Mouse (Mus musculus) liver, embryonic 11.5 days (tissue): ENCODE data around the gene BC055324. TPM values are rescaled to one million over a fixed set of nuclear protein-coding genes. Genes with fewer than 3 reads are reported as not detected.
"Not testable (repeated sequence)": the region's sequence is repeated elsewhere in the genome, so short reads cannot be mapped to it uniquely, and the experiment has no call there.

Experiments used
- ATAC-seq: fragments of 200-750 bp; cut with Nextera tagmentation; replicated peaks from 2 replicates; pipeline ENCODE4 v1.8.0; 2017; ENCODE audit warnings: moderate number of reproducible peaks, mild to moderate bottlenecking, moderate TSS enrichment, moderate library complexity; ENCODE audit not compliant: low FRiP score
- DNase-seq: peaks from one replicate; pipeline ENCODE4 v3.0.0-alpha.2; 2017; ENCODE audit warnings: low spot score
- H3K27ac ChIP-seq: fragments of 300-500 bp; sonication (generic); 2 replicates; pipeline ENCODE4 v1.5.1; 2014; ENCODE audit warnings: mild to moderate bottlenecking, low read depth, low read length, control low read depth
- H3K27me3 ChIP-seq: fragments of 300-500 bp; sonication (generic); replicated peaks from 2 replicates; pipeline ENCODE4 v1.6.1; 2014; ENCODE audit warnings: low read length, mixed read lengths; ENCODE audit not compliant: control insufficient read depth, insufficient read depth
- H3K36me3 ChIP-seq: fragments of 300-500 bp; sonication (generic); 2 replicates; pipeline ENCODE4 v1.6.1; 2014; ENCODE audit warnings: mild to moderate bottlenecking, low read length, moderate library complexity, mixed read lengths; ENCODE audit not compliant: control insufficient read depth, insufficient read depth
- H3K4me1 ChIP-seq: fragments of 300-500 bp; sonication (generic); replicated peaks from 2 replicates; pipeline ENCODE4 v1.6.1; 2014; ENCODE audit warnings: low read length, mixed read lengths; ENCODE audit not compliant: control insufficient read depth, insufficient read depth
- H3K4me2 ChIP-seq: fragments of 300-500 bp; sonication (generic); 2 replicates; pipeline ENCODE4 v1.6.1; 2014; ENCODE audit warnings: mild to moderate bottlenecking, control low read depth, moderate library complexity
- H3K4me3 ChIP-seq: fragments of 300-500 bp; sonication (generic); 2 replicates; pipeline ENCODE4 v1.5.1; 2014; ENCODE audit warnings: low read depth, low read length, control low read depth
- H3K9ac ChIP-seq: fragments of 300-500 bp; sonication (generic); 2 replicates; pipeline ENCODE4 v1.6.1; 2014; ENCODE audit warnings: low read depth, low read length, control low read depth
- H3K9me3 ChIP-seq: fragments of 300-500 bp; sonication (generic); 2 replicates; pipeline ENCODE4 v1.6.1; 2016; ENCODE audit warnings: low read length, inconsistent platforms, mixed read lengths; ENCODE audit not compliant: control insufficient read depth
- whole genome bisulfite sequencing: fragments of 180-500 bp; shearing (Covaris S2); extraction: QIAGEN DNeasy Blood & Tissue Kit; methylation state at CpG from one replicate; pipeline ENCODE4 v1.1.7; 2014; 5-methylcytosine and 5-hydroxymethylcytosine counted together
- polyA plus RNA-seq: library from polyadenylated mRNA; unstranded; fragments of >200 nt; fragmentation: Nextera tagmentation; extraction: Ambion mirVana; gene quantifications from 2 replicates; pipeline ENCODE4 v1.2.1, GENCODE M21; 2014

BC055324 gene
- polyA plus RNA-seq, result 26.0 and 28.2 TPM in 2 replicates

GRCm38 (mm10) chr1:163994721-163995608 is at the start of gene BC055324, which contains the start of gene Mettl18:
Gene BC055324 (minus strand): TSS chr1:163994796.
Gene Mettl18 (plus strand): TSS chr1:163994889.
- Histone ChIP-seq H3K4me2 (peak within 1 kb of the TSS; percentile 87), H3K4me1 (peaks cover 10% of the 10 kb centered on the region), H3K27ac (peak within 1 kb of the TSS; percentile 57; the same call in 1 of the 2 replicates), H3K36me3 (no peaks in the 10 kb centered on the region), H3K9ac (peak within 1 kb of the TSS; percentile 73), H3K4me3 (peak within 1 kb of the TSS; percentile 69), H3K27me3 (no peaks in the 10 kb centered on the region), H3K9me3 (no peaks in the 10 kb centered on the region)
- ATAC-seq (peak; percentile 97), DNase-seq (peak; percentile 90)
- WGBS, result 3% methylated on average over 43 of the region's 43 CpGs

- Histone ChIP-seq H3K27me3 (no peaks in the 10 kb centered on the region), H3K4me1 (no peaks in the 10 kb centered on the region), H3K4me2 (no peak overlapping the region), H3K9ac (no peak overlapping the region), H3K27ac (no peak overlapping the region), H3K4me3 (no peak overlapping the region), H3K36me3 (no peaks in the 10 kb centered on the region), H3K9me3 (no peaks in the 10 kb centered on the region)
- DNase-seq (no peak), ATAC-seq (peak; percentile 34; the same call in 1 of the 2 replicates)
- WGBS, result 54% methylated on average over 3 of the region's 3 CpGs
Measured at GRCm38 (mm10) chr1:164043549-164043948, 49.0 kb upstream of the BC055324 start.

GRCm38 (mm10) chr1:164040385-164041135 is 46.0 kb upstream of the BC055324 start:
- Histone ChIP-seq H3K4me3 (no peak overlapping the region), H3K9ac (no peak overlapping the region), H3K4me1 (no peaks in the 10 kb centered on the region), H3K9me3 (no peaks in the 10 kb centered on the region), H3K27me3 (no peaks in the 10 kb centered on the region), H3K36me3 (no peaks in the 10 kb centered on the region), H3K27ac (no peak overlapping the region), H3K4me2 (no peak overlapping the region)
- no peak for ATAC-seq
- DNase-seq, result no peak
- WGBS, result 79% methylated on average over 10 of the region's 10 CpGs

GRCm38 (mm10) chr1:164027416-164027815 is 32.8 kb upstream of the BC055324 start:
- H3K36me3 ChIP-seq, result no peaks in the 10 kb centered on the region
- no peaks in the 10 kb centered on the region for H3K4me1 ChIP-seq
- WGBS, result 57% methylated on average over 5 of the region's 5 CpGs
- no peak overlapping the region for H3K9ac ChIP-seq
- no peaks in the 10 kb centered on the region for H3K27me3 ChIP-seq
- no peak overlapping the region for H3K27ac ChIP-seq
- H3K4me3 ChIP-seq, result no peak overlapping the region
- H3K4me2 ChIP-seq, result no peak overlapping the region
- no peak for ATAC-seq
- H3K9me3 ChIP-seq, result no peaks in the 10 kb centered on the region
- no peak for DNase-seq

- Histone ChIP-seq H3K27me3 (no peaks in the 10 kb centered on the region), H3K9ac (no peak overlapping the region), H3K4me2 (no peak overlapping the region), H3K9me3 (no peaks in the 10 kb centered on the region), H3K27ac (no peak overlapping the region), H3K4me3 (no peak overlapping the region), H3K36me3 (no peaks in the 10 kb centered on the region), H3K4me1 (no peaks in the 10 kb centered on the region)
- DNase-seq (no peak), ATAC-seq (no peak)
- WGBS, result 63% methylated on average over 4 of the region's 4 CpGs
Measured at GRCm38 (mm10) chr1:164025685-164026084, 31.1 kb upstream of the BC055324 start.

- not testable (repeated sequence) for H3K4me3 ChIP-seq, H3K27me3 ChIP-seq, H3K27ac ChIP-seq, H3K9ac ChIP-seq, ATAC-seq, H3K36me3 ChIP-seq, H3K4me1 ChIP-seq, H3K4me2 ChIP-seq, H3K9me3 ChIP-seq, DNase-seq
- WGBS, result 74% methylated on average over 5 of the region's 5 CpGs
Measured at GRCm38 (mm10) chr1:164022106-164022505, 27.5 kb upstream of the BC055324 start.

- not testable (repeated sequence) for H3K4me3 ChIP-seq, DNase-seq, H3K9me3 ChIP-seq, H3K36me3 ChIP-seq, H3K27me3 ChIP-seq, H3K4me1 ChIP-seq, H3K9ac ChIP-seq, H3K4me2 ChIP-seq, H3K27ac ChIP-seq, ATAC-seq
- WGBS, result 97% methylated on average over 3 of the region's 3 CpGs
Measured at GRCm38 (mm10) chr1:164020746-164021145, 26.1 kb upstream of the BC055324 start.

GRCm38 (mm10) chr1:164019789-164020188 is 25.2 kb upstream of the BC055324 start:
- whole genome bisulfite sequencing, result 58% methylated on average over 6 of the region's 6 CpGs
- Histone ChIP-seq H3K27ac (no peak overlapping the region), H3K4me3 (no peak overlapping the region), H3K9ac (no peak overlapping the region), H3K4me1 (no peaks in the 10 kb centered on the region), H3K36me3 (no peaks in the 10 kb centered on the region), H3K4me2 (no peak overlapping the region), H3K27me3 (no peaks in the 10 kb centered on the region), H3K9me3 (no peaks in the 10 kb centered on the region)
- DNase-seq (no peak), ATAC-seq (no peak)
